Mouse (Mus musculus): ENCODE results near the gene Izumo1r.
"Not testable (repeated sequence)": the region's sequence is repeated elsewhere in the genome, so short reads cannot be mapped to it uniquely, and the experiment has no call there.

Gene Izumo1r

GRCm38 (mm10) chr9:14904741-14905475, 1.2 kb upstream of the Izumo1r start:
- no peak for DNase-seq

- DNase-seq: no peak
Measured at GRCm38 (mm10) chr9:14903006-14903405, 743 bp downstream of the Izumo1r start.

- no peak for DNase-seq
Measured at GRCm38 (mm10) chr9:14902416-14902815, 1.3 kb downstream of the Izumo1r start.

- no peak for DNase-seq
Measured at GRCm38 (mm10) chr9:14901757-14902156, 2.0 kb downstream of the Izumo1r start.

GRCm38 (mm10) chr9:14897102-14897501, 6.6 kb downstream of the Izumo1r start:
- DNase-seq: no peak

GRCm38 (mm10) chr9:14895237-14895835, 8.4 kb downstream of the Izumo1r start:
- no peak for DNase-seq

- DNase-seq: no peak
Measured at GRCm38 (mm10) chr9:14894628-14895027, 9.1 kb downstream of the Izumo1r start.

- no peak for DNase-seq
Measured at GRCm38 (mm10) chr9:14893388-14893787, 10.4 kb downstream of the Izumo1r start.

- no peak for DNase-seq
Measured at GRCm38 (mm10) chr9:14891891-14892290, 11.9 kb downstream of the Izumo1r start.

GRCm38 (mm10) chr9:14890699-14891098, 13.1 kb downstream of the Izumo1r start:
- no peak for DNase-seq

GRCm38 (mm10) chr9:14888671-14889070, 15.1 kb downstream of the Izumo1r start:
- DNase-seq: no peak

- no peak for DNase-seq
Measured at GRCm38 (mm10) chr9:14887787-14888382, 15.9 kb downstream of the Izumo1r start.

- DNase-seq: no peak
Measured at GRCm38 (mm10) chr9:14885954-14886353, 17.8 kb downstream of the Izumo1r start.

- DNase-seq: no peak
Measured at GRCm38 (mm10) chr9:14885151-14885550, 18.6 kb downstream of the Izumo1r start.

GRCm38 (mm10) chr9:14884641-14885040, 19.1 kb downstream of the Izumo1r start:
- DNase-seq: peak; percentile 22

GRCm38 (mm10) chr9:14876566-14876965, 27.2 kb downstream of the Izumo1r start:
- not testable (repeated sequence) for DNase-seq

- peak; percentile 15 for DNase-seq
Measured at GRCm38 (mm10) chr9:14875743-14876507, 27.8 kb downstream of the Izumo1r start.

- DNase-seq: no peak
Measured at GRCm38 (mm10) chr9:14872181-14872930, 31.4 kb downstream of the Izumo1r start.

- no peak for DNase-seq
Measured at GRCm38 (mm10) chr9:14871536-14871935, 32.2 kb downstream of the Izumo1r start.

- no peak for DNase-seq
Measured at GRCm38 (mm10) chr9:14870802-14871201, 32.9 kb downstream of the Izumo1r start.

- DNase-seq: no peak
Measured at GRCm38 (mm10) chr9:14870377-14870776, 33.4 kb downstream of the Izumo1r start.

GRCm38 (mm10) chr9:14868326-14868725, 35.4 kb downstream of the Izumo1r start:
- DNase-seq: no peak

GRCm38 (mm10) chr9:14866957-14867356, 36.8 kb downstream of the Izumo1r start:
- DNase-seq: peak; percentile 67
